9 mouse cellular contexts compared by ENCODE assay signal in the genomic region with DNA sequence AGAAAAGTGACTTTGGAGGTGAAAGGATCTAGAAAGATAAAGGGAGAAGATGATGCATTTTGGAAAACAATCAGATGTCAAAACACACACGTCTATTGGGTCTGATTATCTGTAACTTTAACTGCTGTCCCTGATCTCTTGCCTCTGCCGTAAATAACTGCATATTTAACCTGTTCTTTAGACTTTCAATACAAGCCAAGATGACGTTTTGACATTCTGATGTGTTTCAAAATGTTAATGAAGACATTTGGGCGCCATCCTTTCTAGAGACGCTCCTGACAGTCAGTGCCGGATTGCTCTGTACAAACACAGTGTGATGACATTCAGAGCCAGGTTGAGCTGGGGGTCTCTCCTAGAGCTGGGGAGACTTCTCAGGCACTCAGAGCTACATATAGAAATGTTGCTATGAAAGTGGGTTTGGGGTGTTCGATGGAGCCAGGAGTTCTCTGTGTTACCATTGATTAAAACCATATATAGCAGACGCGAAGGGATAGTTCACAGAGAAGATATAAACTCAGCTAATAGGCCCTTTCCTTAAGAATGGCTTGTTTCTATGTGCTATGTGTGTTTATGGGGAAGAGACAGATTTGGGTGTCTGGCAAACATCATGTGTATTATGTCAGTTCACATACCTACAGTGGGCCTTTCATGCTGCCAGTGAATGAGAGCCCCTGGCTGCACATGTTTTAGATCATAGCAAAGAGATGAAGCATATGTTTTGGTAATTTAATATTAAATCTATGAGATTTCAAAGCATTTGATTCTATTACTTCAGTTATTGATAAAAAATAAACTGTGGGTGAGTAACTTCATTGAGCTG.
DNase-seq lines count a peak whose midpoint lies in the region; ATAC-seq and TF ChIP-seq lines count a peak whose summit lies in the region.
"Had no signal": no experiment of that assay in that cellular context is flagged by ENCODE, and none has a peak within 500 bp of the region (broad histone marks: within the 10 kb centered on the region; RNA-seq: fewer than 3 reads in every experiment).

No protein-coding gene starts in this region.

- no peak for DNase-seq in kidney, adult 9 months
- DNase-seq in embryonic facial prominence, embryonic 11.5 days (ENCODE audit: low spot score), result peak; percentile 63
- DNase-seq in induced T-regulatory cell, adult 2 months (ENCODE audit: low read depth), result peak; percentile 80
- no peak for DNase-seq in cerebellum, postnatal 36 days
- no peak for DNase-seq in cerebellum, postnatal 4 days (ENCODE audit: low spot score in 2 of 2)
- DNase-seq in layer of hippocampus, adult 9-11 months, result no peak

- no peak for TF ChIP-seq POLR2A in myocyte (IDR thresholded peaks at IDR 0.05; ENCODE audit: insufficient read length, low read depth)

- H3K9me3 ChIP-seq in kidney, embryonic 15.5 days (replicated peaks), result no peaks in the 10 kb centered on the region
- H3K9me3 ChIP-seq in embryonic facial prominence, embryonic 11.5 days (replicated peaks; ENCODE audit: control insufficient read depth, low read length), result no peaks in the 10 kb centered on the region

- peak overlapping the region; percentile 58 for H3ac ChIP-seq in myocyte (ENCODE audit: control insufficient read depth, insufficient read length)

- 52% methylated on average over 9 of the region's 9 CpGs for WGBS in kidney, embryonic 15.5 days
- 35% methylated on average over 9 of the region's 9 CpGs for WGBS in embryonic facial prominence, embryonic 11.5 days

- H3K9ac ChIP-seq in kidney, embryonic 15.5 days, result peak overlapping the region; percentile 72
- peak overlapping the region; percentile 29 for H3K9ac ChIP-seq in embryonic facial prominence, embryonic 11.5 days (replicated peaks; ENCODE audit: low read length)

- H3K27ac ChIP-seq in kidney, embryonic 15.5 days, result peak overlapping the region; percentile 89
- H3K27ac ChIP-seq in embryonic facial prominence, embryonic 11.5 days (replicated peaks; ENCODE audit: low read depth, low read length), result no peak overlapping the region

- ATAC-seq in kidney, embryonic 15.5 days (replicated peaks; ENCODE audit: low FRiP score), result no peak
- no peak for ATAC-seq in embryonic facial prominence, embryonic 11.5 days (replicated peaks; ENCODE audit: insufficient number of reproducible peaks, low FRiP score, low TSS enrichment, low read depth)
- ATAC-seq: Patski had no signal

- H3K4me2 ChIP-seq in kidney, embryonic 15.5 days, result peak overlapping the region; percentile 94
- H3K4me2 ChIP-seq in embryonic facial prominence, embryonic 11.5 days (ENCODE audit: low read depth, low read length), result peak overlapping the region; percentile 85
- peak overlapping the region; percentile 84 for H3K4me2 ChIP-seq in myocyte (ENCODE audit: low read depth)

- H3K4me1 ChIP-seq in kidney, embryonic 15.5 days, result peaks cover 61% of the 10 kb centered on the region
- H3K4me1 ChIP-seq in embryonic facial prominence, embryonic 11.5 days (ENCODE audit: control insufficient read depth, insufficient read depth, low read length), result no peaks in the 10 kb centered on the region

- H3K27me3 ChIP-seq in kidney, embryonic 15.5 days, result no peaks in the 10 kb centered on the region
- H3K27me3 ChIP-seq in embryonic facial prominence, embryonic 11.5 days (ENCODE audit: control insufficient read depth, insufficient read depth, low read length), result no peaks in the 10 kb centered on the region
- no peaks in the 10 kb centered on the region for H3K27me3 ChIP-seq in myocyte (ENCODE audit: control insufficient read depth, insufficient read depth, insufficient read length)
- H3K27me3 ChIP-seq: Patski had no signal

- H3K36me3 ChIP-seq in kidney, embryonic 15.5 days, result no peaks in the 10 kb centered on the region
- no peaks in the 10 kb centered on the region for H3K36me3 ChIP-seq in embryonic facial prominence, embryonic 11.5 days (replicated peaks; ENCODE audit: control insufficient read depth, insufficient read depth, low read depth, low read length)
- H3K36me3 ChIP-seq in myocyte (ENCODE audit: control insufficient read depth, insufficient read depth), result no peaks in the 10 kb centered on the region

- peaks cover 61% of the 10 kb centered on the region for H3K79me2 ChIP-seq in myocyte (ENCODE audit: control insufficient read depth, insufficient read depth)

- peak overlapping the region; percentile 66 for H3K4me3 ChIP-seq in kidney, embryonic 15.5 days (replicated peaks)
- H3K4me3 ChIP-seq in embryonic facial prominence, embryonic 11.5 days (ENCODE audit: low read depth, low read length), result peak overlapping the region; percentile 63
- peak overlapping the region; percentile 51 for H3K4me3 ChIP-seq in myocyte

TF ChIP-seq in myocyte, 11 proteins besides CTCF, POLR2A, EP300 and RAD21:
- no peak for TF ChIP-seq REST (IDR thresholded peaks at IDR 0.05; ENCODE audit: insufficient read depth, insufficient read length)
- no peak for TF ChIP-seq E2F4 (IDR thresholded peaks at IDR 0.05; ENCODE audit: insufficient read depth)

Comparison
In these comparisons a context has a peak if more than half of its experiments do, and no peak if none do; other contexts are left out.
1. DNase-seq: peak in embryonic facial prominence, embryonic 11.5 days (single experiment) and induced T-regulatory cell, adult 2 months (single experiment); none in kidney, adult 9 months (single experiment), cerebellum, postnatal 36 days (0 of 2), cerebellum, postnatal 4 days (0 of 2) and layer of hippocampus, adult 9-11 months (single experiment).
2. Peak in every context shown above with its lines, with median percentiles within 50 percentile points of each other: H3K4me2 ChIP-seq and H3K4me3 ChIP-seq.